In the genomic region with DNA sequence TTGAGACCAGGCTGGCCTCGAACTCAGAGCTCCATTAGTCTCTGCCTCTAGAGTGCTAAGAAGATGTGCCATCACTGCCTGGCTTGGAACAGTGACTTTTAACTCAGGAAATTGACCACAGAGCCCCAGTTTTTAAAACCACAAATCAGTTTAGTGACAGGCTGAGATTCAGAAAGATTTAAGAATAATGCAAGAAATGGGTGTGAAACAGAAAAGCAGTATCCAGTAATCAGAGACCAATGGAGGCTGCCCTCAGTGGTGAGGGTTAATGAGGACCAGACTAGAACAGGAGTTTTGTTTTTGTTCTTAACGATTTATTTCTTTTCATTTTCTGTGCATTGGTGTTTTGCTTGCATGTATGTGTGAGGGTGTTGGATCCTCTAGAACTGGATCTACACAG, we compare ENCODE assay signal across 8 mouse cellular contexts. TPM values are rescaled to one million over a fixed set of nuclear protein-coding genes. Genes with fewer than 3 reads are reported as not detected.
A peak's percentile ranks its signal among the peaks of the same experiment; 100 is the strongest.
DNase-seq lines count a peak whose midpoint lies in the region; ATAC-seq and TF ChIP-seq lines count a peak whose summit lies in the region.

No protein-coding gene starts in this region.

- peaks cover 20% of the 10 kb centered on the region for H3K36me3 ChIP-seq in kidney, embryonic 14.5 days (ENCODE audit: control insufficient read depth, insufficient read depth, low read length)
- 0 out of 2 replicates have a peak, but pooled peaks cover 7% of the 10 kb centered on the region for H3K36me3 ChIP-seq in hindbrain, embryonic 13.5 days
- H3K36me3 ChIP-seq in midbrain, embryonic 14.5 days (ENCODE audit: control insufficient read depth, insufficient read depth, low read length): no peaks in the 10 kb centered on the region

- H3K27me3 ChIP-seq in kidney, embryonic 14.5 days (ENCODE audit: control insufficient read depth, insufficient read depth, low read length): no peaks in the 10 kb centered on the region
- no peaks in the 10 kb centered on the region for H3K27me3 ChIP-seq in hindbrain, embryonic 13.5 days
- no peaks in the 10 kb centered on the region for H3K27me3 ChIP-seq in midbrain, embryonic 14.5 days (ENCODE audit: control insufficient read depth, insufficient read depth, low read length)

- WGBS in kidney, embryonic 14.5 days: 78% methylated on average over 2 of the region's 2 CpGs
- 86% methylated on average over 2 of the region's 2 CpGs for WGBS in hindbrain, embryonic 13.5 days
- WGBS in midbrain, embryonic 14.5 days: 80% methylated on average over 2 of the region's 2 CpGs

- H3K4me2 ChIP-seq in kidney, embryonic 14.5 days (replicated peaks; ENCODE audit: low read depth, low read length): peak overlapping the region; percentile 75
- peak overlapping the region; percentile 77 for H3K4me2 ChIP-seq in hindbrain, embryonic 13.5 days
- peak overlapping the region; percentile 73 for H3K4me2 ChIP-seq in midbrain, embryonic 14.5 days (ENCODE audit: low read length)

- peak overlapping the region; percentile 95 for H3K27ac ChIP-seq in kidney, embryonic 14.5 days (ENCODE audit: low read depth, low read length)
- peak overlapping the region; percentile 82 for H3K27ac ChIP-seq in bone marrow macrophage, adult 2 months (ENCODE audit: insufficient read depth, low read depth, low read length)
- H3K27ac ChIP-seq in hindbrain, embryonic 13.5 days: no peak overlapping the region; the same call in 1 of the 2 replicates
- peak overlapping the region; percentile 74; the same call in 1 of the 2 replicates for H3K27ac ChIP-seq in midbrain, embryonic 14.5 days (replicated peaks; ENCODE audit: low read depth, low read length)

- DNase-seq in kidney, postnatal 14 days: no peak
- no peak for DNase-seq in midbrain, embryonic 14.5 days
- no peak for DNase-seq in yolk sac, embryonic 10.5 days (ENCODE audit: low spot score)
- no peak for DNase-seq in right cerebral cortex, postnatal 36 days (ENCODE audit: low spot score in 2 of 2)
- no peak for DNase-seq in cerebellum, adult 18-20 months

- no peak overlapping the region; the same call in 1 of the 2 replicates for H3K4me3 ChIP-seq in kidney, embryonic 14.5 days (ENCODE audit: low read length)
- H3K4me3 ChIP-seq in bone marrow macrophage, adult 2 months (ENCODE audit: insufficient read depth, low read length): peak overlapping the region; percentile 78; the same call in 1 of the 2 replicates
- peak overlapping the region; percentile 62 for H3K4me3 ChIP-seq in hindbrain, embryonic 13.5 days
- peak overlapping the region; percentile 60; the same call in 1 of the 2 replicates for H3K4me3 ChIP-seq in midbrain, embryonic 14.5 days (replicated peaks; ENCODE audit: low read depth, low read length)

- peaks cover 19% of the 10 kb centered on the region; the same call in 1 of the 2 replicates for H3K4me1 ChIP-seq in kidney, embryonic 14.5 days (ENCODE audit: control insufficient read depth, insufficient read depth, low read length)
- H3K4me1 ChIP-seq in bone marrow macrophage, adult 2 months (ENCODE audit: control insufficient read depth, insufficient read depth, low read length): peaks cover 34% of the 10 kb centered on the region
- peaks cover 18% of the 10 kb centered on the region for H3K4me1 ChIP-seq in hindbrain, embryonic 13.5 days (replicated peaks)
- peaks cover 18% of the 10 kb centered on the region for H3K4me1 ChIP-seq in midbrain, embryonic 14.5 days (ENCODE audit: control insufficient read depth, insufficient read depth, low read length)

- TF ChIP-seq CTCF in bone marrow macrophage, adult 2 months (IDR thresholded peaks at IDR 0.05; ENCODE audit: low read depth, low read length): no peak

- no peak for ATAC-seq in kidney, embryonic 14.5 days (ENCODE audit: low FRiP score, low TSS enrichment)
- no peak for ATAC-seq in hindbrain, embryonic 13.5 days (ENCODE audit: low FRiP score)
- no peak for ATAC-seq in midbrain, embryonic 14.5 days (ENCODE audit: low FRiP score, low TSS enrichment)

- peak overlapping the region; percentile 77; the same call in 1 of the 2 replicates for H3K9ac ChIP-seq in kidney, embryonic 14.5 days (ENCODE audit: low read depth, low read length)
- peak overlapping the region; percentile 76; the same call in 1 of the 2 replicates for H3K9ac ChIP-seq in hindbrain, embryonic 13.5 days
- H3K9ac ChIP-seq in midbrain, embryonic 14.5 days (replicated peaks; ENCODE audit: low read length): peak overlapping the region; percentile 56; the same call in 1 of the 2 replicates

- no peak for TF ChIP-seq POLR2A in bone marrow macrophage, adult 2 months (IDR thresholded peaks at IDR 0.05; ENCODE audit: borderline replicate concordance, low read depth, low read length)

- H3K9me3 ChIP-seq in kidney, embryonic 14.5 days (ENCODE audit: control insufficient read depth, low read length): no peaks in the 10 kb centered on the region
- no peaks in the 10 kb centered on the region for H3K9me3 ChIP-seq in hindbrain, embryonic 13.5 days
- no peaks in the 10 kb centered on the region for H3K9me3 ChIP-seq in midbrain, embryonic 14.5 days (ENCODE audit: control insufficient read depth, low read length)

RNA-seq across cellular contexts. Expression of gene Prdx1, which starts 0.7 kb away (rescaled TPM):
- 1,503 and 1,977 TPM in 2 replicates for polyA plus RNA-seq in kidney, embryonic 14.5 days (2014; fragmentation: Nextera tagmentation; extraction: Ambion mirVana)
- polyA plus RNA-seq in bone marrow macrophage, adult 2 months (2012; ENCODE audit: insufficient read depth, insufficient read length, missing spikeins): 2,298 and 2,420 TPM in 2 replicates
- 475 TPM in 2 replicates for polyA plus RNA-seq in hindbrain, embryonic 13.5 days (2015; fragmentation: Nextera tagmentation; extraction: Ambion mirVana)
- polyA plus RNA-seq in midbrain, embryonic 14.5 days (2014; fragmentation: Nextera tagmentation; extraction: Ambion mirVana): 378 and 430 TPM in 2 replicates

RNA-seq across cellular contexts. Expression of gene Mmachc, which starts 23.5 kb away (rescaled TPM):
- polyA plus RNA-seq in kidney, embryonic 14.5 days (2014; fragmentation: Nextera tagmentation; extraction: Ambion mirVana): 19.7 and 25.5 TPM in 2 replicates
- 3.6 and 4.5 TPM in 2 replicates for polyA plus RNA-seq in bone marrow macrophage, adult 2 months (2012; ENCODE audit: insufficient read depth, insufficient read length, missing spikeins)
- 24.3 and 29.7 TPM in 2 replicates for polyA plus RNA-seq in hindbrain, embryonic 13.5 days (2015; fragmentation: Nextera tagmentation; extraction: Ambion mirVana)
- 16.3 and 20.6 TPM in 2 replicates for polyA plus RNA-seq in midbrain, embryonic 14.5 days (2014; fragmentation: Nextera tagmentation; extraction: Ambion mirVana)

RNA-seq across cellular contexts. Expression of gene Ccdc163, which starts 23.6 kb away (rescaled TPM):
- polyA plus RNA-seq in kidney, embryonic 14.5 days (2014; fragmentation: Nextera tagmentation; extraction: Ambion mirVana): 36.9 and 39.6 TPM in 2 replicates
- polyA plus RNA-seq in bone marrow macrophage, adult 2 months (2012; ENCODE audit: insufficient read depth, insufficient read length, missing spikeins): 54.8 and 71.5 TPM in 2 replicates
- 16.6 and 19.3 TPM in 2 replicates for polyA plus RNA-seq in hindbrain, embryonic 13.5 days (2015; fragmentation: Nextera tagmentation; extraction: Ambion mirVana)
- polyA plus RNA-seq in midbrain, embryonic 14.5 days (2014; fragmentation: Nextera tagmentation; extraction: Ambion mirVana): 11.4 and 13.1 TPM in 2 replicates

RNA-seq across cellular contexts. Expression of gene Akr1a1, which starts 33.2 kb away (rescaled TPM):
- 730 and 751 TPM in 2 replicates for polyA plus RNA-seq in kidney, embryonic 14.5 days (2014; fragmentation: Nextera tagmentation; extraction: Ambion mirVana)
- polyA plus RNA-seq in bone marrow macrophage, adult 2 months (2012; ENCODE audit: insufficient read depth, insufficient read length, missing spikeins): 1,749 and 1,754 TPM in 2 replicates
- 666 and 678 TPM in 2 replicates for polyA plus RNA-seq in hindbrain, embryonic 13.5 days (2015; fragmentation: Nextera tagmentation; extraction: Ambion mirVana)
- polyA plus RNA-seq in midbrain, embryonic 14.5 days (2014; fragmentation: Nextera tagmentation; extraction: Ambion mirVana): 638 and 660 TPM in 2 replicates

RNA-seq across cellular contexts. Expression of gene Tesk2, which starts 36.1 kb away (rescaled TPM):
- 4.6 and 7.4 TPM in 2 replicates for polyA plus RNA-seq in kidney, embryonic 14.5 days (2014; fragmentation: Nextera tagmentation; extraction: Ambion mirVana)
- 13.2 and 15.2 TPM in 2 replicates for polyA plus RNA-seq in bone marrow macrophage, adult 2 months (2012; ENCODE audit: insufficient read depth, insufficient read length, missing spikeins)
- 3.2 and 3.7 TPM in 2 replicates for polyA plus RNA-seq in hindbrain, embryonic 13.5 days (2015; fragmentation: Nextera tagmentation; extraction: Ambion mirVana)
- 1.9 and 3.2 TPM in 2 replicates for polyA plus RNA-seq in midbrain, embryonic 14.5 days (2014; fragmentation: Nextera tagmentation; extraction: Ambion mirVana)
